Mouse (Mus musculus) CH12.LX (cell line): ENCODE results near the gene Ackr2. TPM values are rescaled to one million over a fixed set of nuclear protein-coding genes. Genes with fewer than 3 reads are reported as not detected.

Experiments used
- DNase-seq: peaks from one replicate; pipeline ENCODE4 v3.0.0-alpha.2; 2013; ENCODE audit errors: extremely low read depth
- H3K27ac ChIP-seq: 2 replicates; pipeline ENCODE4 v1.5.1; 2012; ENCODE audit warnings: low read depth, mild to moderate bottlenecking, control low read depth, moderate library complexity; ENCODE audit not compliant: insufficient read depth
- H3K27me3 ChIP-seq: replicated peaks from 2 replicates; pipeline ENCODE3; 2012; ENCODE audit warnings: inconsistent platforms
- H3K36me3 ChIP-seq, 2 experiments: replicated peaks in 1 of 2; 2 replicates each; pipeline versions ENCODE3 to v1.6.1; 2012; ENCODE audit warnings: inconsistent platforms in 1 of 2, low read length in 1 of 2, mild to moderate bottlenecking in 1 of 2, mixed read lengths in 1 of 2, moderate library complexity in 1 of 2; ENCODE audit not compliant: control insufficient read depth in 1 of 2, insufficient read depth in 1 of 2
- H3K4me1 ChIP-seq, 2 experiments: 2 replicates each; pipeline ENCODE4 v1.6.1; 2012; ENCODE audit warnings: inconsistent platforms in 1 of 2, moderate library complexity in 1 of 2; ENCODE audit not compliant: insufficient read depth in 2 of 2, control insufficient read depth in 1 of 2
- H3K4me2 ChIP-seq: 2 replicates; pipeline ENCODE4 v1.6.1; 2012; ENCODE audit warnings: low read depth, mild to moderate bottlenecking, control low read depth; ENCODE audit not compliant: poor library complexity, insufficient read depth, severe bottlenecking
- H3K4me3 ChIP-seq, 3 experiments: fragments of 150-350 bp in 1 of 3; sonication (generic) in 1 of 3; replicated peaks in 1 of 3; 2 replicates each; pipeline versions ENCODE3 to v1.5.1; 2011 to 2012; ENCODE audit warnings: low read depth in 2 of 3, low read length in 2 of 3, mild to moderate bottlenecking in 2 of 3, moderate library complexity in 2 of 3, control low read depth in 1 of 3, improper control_type of control experiment in 1 of 3, inconsistent platforms in 1 of 3, mixed read lengths in 1 of 3; ENCODE audit not compliant: poor library complexity in 1 of 3
- H3K79me2 ChIP-seq: replicated peaks from 2 replicates; pipeline ENCODE4 v1.6.1; 2012; ENCODE audit warnings: mild to moderate bottlenecking, moderate library complexity; ENCODE audit not compliant: control insufficient read depth, poor library complexity, insufficient read depth, severe bottlenecking; ENCODE audit errors: extremely low read depth
- H3K9ac ChIP-seq: 2 replicates; pipeline ENCODE4 v1.6.1; 2012; ENCODE audit warnings: low read depth, mild to moderate bottlenecking, control low read depth, moderate library complexity; ENCODE audit not compliant: insufficient read depth
- H3K9me3 ChIP-seq: replicated peaks from 2 replicates; pipeline ENCODE3; 2012; ENCODE audit warnings: low read length, inconsistent platforms, mixed read lengths
- CHD1 ChIP-seq: IDR thresholded peaks from 2 replicates; pipeline ENCODE4 v1.6.1; 2012; ENCODE audit warnings: low read depth, low read length, improper control_type of control experiment, inconsistent platforms
- CHD2 ChIP-seq: IDR thresholded peaks from 2 replicates; pipeline ENCODE4 v1.6.1; 2011; ENCODE audit warnings: low read length, improper control_type of control experiment
- ELF1 ChIP-seq: IDR thresholded peaks from 2 replicates; pipeline ENCODE4 v1.6.1; 2014; ENCODE audit warnings: low read depth, mild to moderate bottlenecking, inconsistent platforms, low read length, improper control_type of control experiment
- GABPA ChIP-seq: IDR thresholded peaks from 2 replicates; pipeline ENCODE4 v1.6.1; 2012; ENCODE audit warnings: low read depth, low read length, improper control_type of control experiment, inconsistent platforms; ENCODE audit not compliant: insufficient replicate concordance
- HCFC1 ChIP-seq: IDR thresholded peaks from 2 replicates; pipeline ENCODE4 v1.6.1; 2012; ENCODE audit warnings: low read depth, mild to moderate bottlenecking, inconsistent platforms, low read length, improper control_type of control experiment
- IRF4 ChIP-seq: IDR thresholded peaks from 2 replicates; pipeline ENCODE4 v1.6.1; 2014; ENCODE audit warnings: low read depth, mild to moderate bottlenecking, inconsistent platforms, low read length, improper control_type of control experiment
- JUND ChIP-seq: conservative IDR thresholded peaks from 2 replicates; pipeline ENCODE4 v1.6.1; 2011; ENCODE audit warnings: low read depth, low read length, improper control_type of control experiment
- MAFK ChIP-seq: IDR thresholded peaks from 2 replicates; pipeline ENCODE4 v1.6.1; 2011; ENCODE audit warnings: low read length, improper control_type of control experiment; ENCODE audit not compliant: insufficient replicate concordance
- MAZ ChIP-seq: IDR thresholded peaks from 2 replicates; pipeline ENCODE4 v1.6.1; 2012; ENCODE audit warnings: low read depth, mild to moderate bottlenecking, inconsistent platforms, low read length, improper control_type of control experiment, moderate library complexity
- MEF2A ChIP-seq: IDR thresholded peaks from 2 replicates; pipeline ENCODE4 v1.6.1; 2014; ENCODE audit warnings: low read depth, mild to moderate bottlenecking, inconsistent platforms, low read length, improper control_type of control experiment, borderline replicate concordance
- MXI1 ChIP-seq: IDR thresholded peaks from 2 replicates; pipeline ENCODE4 v1.6.1; 2011; ENCODE audit warnings: mild to moderate bottlenecking, low read depth, low read length, improper control_type of control experiment
- MYC ChIP-seq: IDR thresholded peaks from 2 replicates; pipeline ENCODE4 v1.6.1; 2011; ENCODE audit warnings: low read depth, mild to moderate bottlenecking, improper control_type of control experiment, low read length
- NELFE ChIP-seq: IDR thresholded peaks from 2 replicates; pipeline ENCODE4 v1.6.1; 2011; ENCODE audit warnings: low read depth, low read length, improper control_type of control experiment
- NRF1 ChIP-seq: IDR thresholded peaks from 2 replicates; pipeline ENCODE4 v1.6.1; 2014; ENCODE audit warnings: low read depth, mild to moderate bottlenecking, inconsistent platforms, low read length, improper control_type of control experiment, moderate library complexity
- POLR2A ChIP-seq: IDR thresholded peaks from 2 replicates; pipeline ENCODE4 v1.6.1; 2011; ENCODE audit warnings: low read depth, mild to moderate bottlenecking, improper control_type of control experiment, low read length
- RAD21 ChIP-seq: IDR thresholded peaks from 2 replicates; pipeline ENCODE4 v1.6.1; 2011; ENCODE audit warnings: low read depth, mild to moderate bottlenecking, low read length, improper control_type of control experiment, moderate library complexity
- RCOR1 ChIP-seq: conservative IDR thresholded peaks from 2 replicates; pipeline ENCODE4 v1.6.1; 2012; ENCODE audit warnings: low read depth, mild to moderate bottlenecking, inconsistent platforms, low read length, improper control_type of control experiment
- SMC3 ChIP-seq: IDR thresholded peaks from 2 replicates; pipeline ENCODE4 v1.6.1; 2011; ENCODE audit warnings: low read depth, low read length, improper control_type of control experiment
- TBP ChIP-seq: conservative IDR thresholded peaks from 2 replicates; pipeline ENCODE4 v1.6.1; 2011; ENCODE audit warnings: low read depth, low read length, improper control_type of control experiment
- UBTF ChIP-seq: IDR thresholded peaks from 2 replicates; pipeline ENCODE4 v1.6.1; 2012; ENCODE audit warnings: low read depth, mild to moderate bottlenecking, inconsistent platforms, low read length, improper control_type of control experiment, moderate library complexity
- USF1 ChIP-seq: IDR thresholded peaks from 2 replicates; pipeline ENCODE4 v1.6.1; 2014; ENCODE audit warnings: low read depth, mild to moderate bottlenecking, inconsistent platforms, low read length, improper control_type of control experiment
- USF2 ChIP-seq: conservative IDR thresholded peaks from 2 replicates; pipeline ENCODE4 v1.6.1; 2011; ENCODE audit warnings: low read depth, low read length, improper control_type of control experiment
- dilution Hi-C: fragments of 300-500 bp; cut with MboI; formaldehyde crosslinking; loops from 2 replicates; pipeline ENCODE4 v1.14.3; 2020; ENCODE audit warnings: low sequenced_read_pairs; ENCODE audit not compliant: extremely low pct_unique_long_range_greater_than_20kb, extremely low pct_ligation_motif_present
- in situ Hi-C: fragments of 300-500 bp; cut with MboI; formaldehyde crosslinking; loops from 3 replicates; pipeline ENCODE4 v1.14.3; 2019; ENCODE audit warnings: low sequenced_read_pairs, low pct_ligation_motif_present, low pct_unique_long_range_greater_than_20kb, mixed read lengths
- polyA plus RNA-seq: library from polyadenylated mRNA; unstranded; fragments of >175 nt; gene quantifications from 2 replicates; pipeline ENCODE4 v1.2.1, GENCODE M21; 2012; ENCODE audit warnings: low read depth; ENCODE audit not compliant: insufficient read length
- total RNA-seq, 2 experiments: library from RNA; depleted of rRNA; stranded (reverse); fragments of 300-350 nt in 1 of 2; fragments of >200 nt in 1 of 2; gene quantifications; 2 replicates each; pipeline ENCODE4 v1.2.3; 2012 to 2014

Ackr2 gene
- total and polyA plus RNA-seq, 3 experiments, result 2.9 to 13.9 (median 9.8) TPM

- TF ChIP-seq NRF1 (peak; percentile 88), TBP (peak; percentile 89), CHD1 (no peak), NELFE (peak; percentile 83), CHD2 (peak; percentile 55; the same call in 1 of the 2 replicates), POLR2A (peak; percentile 92), RAD21 (no peak), HCFC1 (peak; percentile 51), USF1 (no peak)
Measured at GRCm38 (mm10) chr9:121857474-121858152, 40.5 kb upstream of the Ackr2 start (continued).

DNA sequence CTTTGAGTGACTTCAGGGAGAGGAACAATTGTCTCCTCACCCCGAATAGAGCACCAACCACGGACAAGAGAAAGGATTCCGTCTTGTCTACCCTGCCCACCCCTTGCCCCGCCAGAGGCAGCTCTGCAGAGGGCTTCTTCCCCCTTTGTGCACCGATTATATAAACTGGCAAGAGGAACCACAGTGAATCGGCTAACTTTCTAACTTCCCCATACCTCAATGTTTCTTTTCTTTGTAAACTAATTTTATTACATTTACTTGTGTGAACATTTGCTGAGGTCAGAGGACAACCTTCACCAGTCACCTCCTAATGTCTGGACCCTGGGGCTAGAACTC is 40.0 kb upstream of the Ackr2 start, which contains the start of gene Higd1a:
Higd1a (minus strand) TSS at position 210 of the 336 bp plus-strand sequence.
- Histone ChIP-seq H3K9me3 (no peaks in the 10 kb centered on the region), H3K79me2 (no peaks in the 10 kb centered on the region; the same call in 1 of the 2 replicates), H3K36me3 (peaks cover 0 to 28% of the 10 kb centered on the region in 2 experiments), H3K4me3 (peak within 1 kb of the TSS; percentile 71 to 94 (median 89)), H3K4me2 (peak within 1 kb of the TSS; percentile 90), H3K4me1 (peaks cover 0 to 27% of the 10 kb centered on the region in 2 experiments; a peak in 2 of 4 replicates), H3K9ac (peak within 1 kb of the TSS; percentile 86), H3K27ac (peak within 1 kb of the TSS; percentile 88), H3K27me3 (no peaks in the 10 kb centered on the region)
- in situ Hi-C loops, result no loop called here
- TF ChIP-seq MEF2A (no peak), MYC (no peak), SMC3 (no peak), POLR2A (no peak), MAZ (no peak), USF1 (no peak), USF2 (no peak), MXI1 (no peak), JUND (no peak), MAFK (no peak), UBTF (no peak; the same call in 1 of the 2 replicates), IRF4 (no peak), RCOR1 (no peak), ELF1 (no peak), GABPA (no peak), CHD1 (no peak)
- dilution Hi-C loops, result no loop called here
- no peak for DNase-seq
